Mouse (Mus musculus) ES-Bruce4 (cell line): ENCODE data around the gene Ext2. TPM values are rescaled to one million over a fixed set of nuclear protein-coding genes. Genes with fewer than 3 reads are reported as not detected.

ENCODE experiments used
- H3K27ac ChIP-seq: 2 replicates; pipeline ENCODE4 v1.5.1; 2012; ENCODE audit warnings: low read length, inconsistent platforms; ENCODE audit not compliant: insufficient read depth
- H3K27me3 ChIP-seq: 2 replicates; pipeline ENCODE4 v1.6.1; 2012; ENCODE audit warnings: mild to moderate bottlenecking, low read length, inconsistent platforms; ENCODE audit not compliant: control insufficient read depth, poor library complexity, insufficient read depth, severe bottlenecking
- H3K36me3 ChIP-seq: 2 replicates; pipeline ENCODE4 v1.6.1; 2012; ENCODE audit warnings: inconsistent platforms, mild to moderate bottlenecking, low read length, moderate library complexity; ENCODE audit not compliant: control insufficient read depth, poor library complexity, insufficient read depth, severe bottlenecking
- H3K4me1 ChIP-seq: one replicate; pipeline ENCODE4 v1.8.1; 2011; ENCODE audit warnings: low read length; ENCODE audit not compliant: control insufficient read depth, insufficient read depth
- H3K4me3 ChIP-seq: 2 replicates; pipeline ENCODE4 v1.5.1; 2011; ENCODE audit warnings: low read depth, mild to moderate bottlenecking, low read length
- H3K9ac ChIP-seq: 2 replicates; pipeline ENCODE4 v1.6.1; 2012; ENCODE audit warnings: low read depth, mild to moderate bottlenecking, inconsistent platforms; ENCODE audit not compliant: poor library complexity, severe bottlenecking
- H3K9me3 ChIP-seq: replicated peaks from 2 replicates; pipeline ENCODE4 v1.6.1; 2012; ENCODE audit warnings: mild to moderate bottlenecking, low read length, inconsistent platforms; ENCODE audit not compliant: control insufficient read depth, poor library complexity, insufficient read depth, severe bottlenecking
- CTCF ChIP-seq: IDR thresholded peaks from one replicate; pipeline ENCODE4 v1.8.1; 2011; ENCODE audit warnings: low read depth, low read length
- EP300 ChIP-seq: IDR thresholded peaks from 2 replicates; pipeline ENCODE4 v1.6.1; 2011; ENCODE audit warnings: low read depth, low read length; ENCODE audit not compliant: insufficient read depth
- POLR2A ChIP-seq: IDR thresholded peaks from one replicate; pipeline ENCODE4 v1.8.1; 2011; ENCODE audit warnings: low read length; ENCODE audit not compliant: insufficient read depth
- polyA plus RNA-seq: library from polyadenylated mRNA; stranded (reverse); fragments of >200 nt; gene quantifications from 2 replicates; pipeline ENCODE4 v1.2.4, GENCODE M21; 2011; ENCODE audit warnings: low read depth; ENCODE audit not compliant: missing spikeins, insufficient read depth, insufficient read length

Gene Ext2
- polyA plus RNA-seq, 1 experiment, result 32.8 TPM

DNA sequence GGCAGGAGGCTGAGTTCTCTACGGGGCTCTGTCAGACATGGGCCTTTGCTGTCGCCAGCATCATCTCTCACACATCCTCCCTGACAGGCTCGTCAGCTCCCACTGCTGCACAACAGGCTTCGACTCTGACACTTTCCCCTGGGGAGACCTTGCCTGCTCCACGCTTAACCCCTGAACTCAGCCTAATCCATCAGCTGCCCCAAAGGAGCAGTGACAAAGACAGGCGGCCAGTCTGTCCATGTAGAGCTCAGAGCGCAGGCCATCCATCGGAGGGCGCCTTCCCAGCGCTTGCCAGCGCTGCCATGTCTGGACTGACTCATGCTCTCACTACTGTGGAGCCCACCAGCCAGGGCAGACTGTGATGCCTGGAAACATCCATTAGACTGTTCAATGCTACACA, 92.8 kb downstream of the Ext2 start:
- H3K36me3 ChIP-seq, result no peaks in the 10 kb centered on the region
- H3K4me1 ChIP-seq, result no peaks in the 10 kb centered on the region
- H3K27me3 ChIP-seq, result no peaks in the 10 kb centered on the region
- TF ChIP-seq CTCF (no peak), POLR2A (no peak), EP300 (no peak)
- no peaks in the 10 kb centered on the region for H3K9me3 ChIP-seq
- no peak overlapping the region for H3K27ac ChIP-seq
- no peak overlapping the region for H3K4me3 ChIP-seq
- no peak overlapping the region for H3K9ac ChIP-seq

DNA sequence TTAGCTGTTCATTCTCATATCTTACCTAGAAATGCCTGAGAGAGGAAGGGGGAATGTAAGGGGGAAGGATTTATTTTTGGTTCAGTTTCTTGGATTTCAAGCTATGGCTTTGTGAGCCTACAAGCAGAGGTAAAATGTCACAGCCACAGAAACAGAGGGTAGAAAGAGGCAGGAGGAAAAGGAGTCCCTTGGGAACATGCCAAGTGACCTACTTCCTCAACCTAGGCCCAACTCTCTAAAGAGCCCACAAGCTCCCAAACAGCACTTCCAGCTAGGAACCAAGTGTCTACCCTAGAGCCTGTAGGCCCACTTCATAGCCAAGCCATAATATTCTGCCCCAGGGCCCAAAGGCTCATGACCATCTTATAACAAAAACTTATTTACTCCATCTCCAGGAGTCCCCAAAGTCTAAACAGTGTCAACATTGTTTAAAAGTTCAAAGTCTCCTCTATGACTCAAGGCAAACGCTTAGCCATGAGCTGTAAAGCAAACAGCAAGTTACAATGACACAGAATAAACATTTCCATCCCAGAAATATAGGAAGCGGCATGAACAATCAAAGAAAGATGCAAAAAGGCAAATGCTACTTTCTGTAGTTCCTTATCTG, 99.1 kb downstream of the Ext2 start:
- Histone ChIP-seq H3K9me3 (no peaks in the 10 kb centered on the region), H3K4me1 (no peaks in the 10 kb centered on the region), H3K36me3 (no peaks in the 10 kb centered on the region), H3K27ac (no peak overlapping the region), H3K9ac (no peak overlapping the region), H3K27me3 (no peaks in the 10 kb centered on the region), H3K4me3 (no peak overlapping the region)
- TF ChIP-seq POLR2A (no peak), EP300 (no peak)

DNA sequence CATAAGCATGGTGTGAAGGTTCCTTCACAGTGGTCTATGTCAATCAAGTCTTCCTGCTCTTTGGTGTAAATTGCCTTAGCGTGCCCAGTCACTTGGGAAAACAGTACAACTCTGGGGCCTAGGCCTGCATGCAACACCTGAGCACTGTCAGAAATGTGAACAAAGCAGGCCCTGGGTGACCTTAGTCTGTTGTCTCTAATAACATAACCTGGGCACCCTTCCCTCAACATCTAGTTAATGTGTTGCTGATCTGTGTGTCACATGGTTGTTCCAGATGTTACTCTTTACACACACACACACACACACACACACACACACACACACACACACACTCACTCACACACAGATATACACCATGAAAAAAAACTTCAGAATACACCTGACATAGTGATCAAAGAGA, 101.4 kb downstream of the Ext2 start:
- Histone ChIP-seq H3K9me3 (no peaks in the 10 kb centered on the region), H3K4me3 (no peak overlapping the region), H3K27ac (no peak overlapping the region), H3K36me3 (no peaks in the 10 kb centered on the region), H3K4me1 (no peaks in the 10 kb centered on the region), H3K27me3 (no peaks in the 10 kb centered on the region), H3K9ac (no peak overlapping the region)
- TF ChIP-seq EP300, result no peak
- no peak for TF ChIP-seq CTCF
- TF ChIP-seq POLR2A, result no peak

DNA sequence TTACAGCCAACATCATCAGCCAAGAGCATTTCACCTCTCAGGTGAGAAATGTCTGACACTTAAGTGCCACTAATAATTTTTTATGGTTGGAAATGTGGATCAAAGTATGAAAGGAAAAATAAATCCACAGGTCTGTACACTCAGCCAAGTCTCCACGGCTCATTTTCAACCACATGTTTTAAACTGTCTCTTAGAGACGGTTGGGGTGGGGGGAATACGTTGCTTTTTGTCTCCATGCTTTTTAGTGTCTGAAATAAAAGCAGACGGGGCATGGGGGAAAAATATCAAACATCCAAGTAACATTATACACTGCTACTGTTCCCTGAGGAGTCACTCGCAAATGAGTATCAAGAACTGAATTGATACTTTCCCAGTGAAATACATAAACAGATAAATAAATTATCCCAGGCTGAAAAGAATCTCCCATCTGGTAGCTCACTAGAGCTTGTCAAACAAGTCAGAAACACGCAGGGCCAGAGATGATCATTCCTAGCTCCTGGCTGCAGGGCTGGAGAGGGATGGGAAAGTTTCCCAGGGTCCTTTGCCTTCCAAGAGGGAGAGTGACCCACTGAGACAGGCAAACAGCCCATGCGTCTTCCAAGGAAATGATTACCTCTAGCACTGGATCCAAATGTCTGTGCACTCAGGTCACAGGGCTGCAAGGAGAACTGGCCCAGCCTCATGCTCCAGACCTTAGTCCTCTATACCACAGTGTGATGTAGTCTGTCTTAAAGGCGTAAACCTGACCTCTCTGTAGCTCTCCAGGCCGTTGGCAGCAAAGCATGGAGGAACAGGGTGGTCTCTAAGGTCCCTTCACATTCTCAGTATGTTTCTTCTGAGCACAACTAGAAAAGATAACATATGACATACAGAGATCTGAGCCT, 102.3 kb downstream of the Ext2 start:
- no peaks in the 10 kb centered on the region for H3K9me3 ChIP-seq
- no peak overlapping the region for H3K4me3 ChIP-seq
- no peaks in the 10 kb centered on the region for H3K36me3 ChIP-seq
- no peaks in the 10 kb centered on the region for H3K4me1 ChIP-seq
- no peaks in the 10 kb centered on the region for H3K27me3 ChIP-seq
- TF ChIP-seq EP300 (no peak), CTCF (no peak), POLR2A (no peak)
- H3K9ac ChIP-seq, result no peak overlapping the region
- H3K27ac ChIP-seq, result no peak overlapping the region

DNA sequence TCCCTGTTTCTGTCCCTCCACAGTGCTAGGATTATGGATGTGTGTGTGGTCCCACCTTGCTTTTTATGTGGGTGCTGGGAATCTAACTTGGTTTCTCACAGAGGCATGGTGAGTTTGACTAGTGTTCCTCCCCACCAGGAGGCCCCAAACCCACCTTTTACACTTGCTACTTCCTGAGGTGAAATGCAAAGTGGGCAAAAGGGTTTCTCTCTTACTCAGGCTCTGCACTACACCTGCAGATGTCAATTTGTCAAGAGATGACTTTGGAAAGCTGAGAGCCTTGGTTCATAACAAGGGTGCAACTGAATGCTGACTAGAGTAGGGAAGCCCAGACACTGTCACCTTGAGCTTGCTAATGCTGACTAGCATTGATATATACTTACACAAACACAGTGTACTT, 109.1 kb downstream of the Ext2 start:
- H3K27ac ChIP-seq, result no peak overlapping the region
- H3K9ac ChIP-seq, result no peak overlapping the region
- no peaks in the 10 kb centered on the region for H3K27me3 ChIP-seq
- H3K4me1 ChIP-seq, result no peaks in the 10 kb centered on the region
- TF ChIP-seq CTCF (no peak), POLR2A (no peak), EP300 (no peak)
- no peaks in the 10 kb centered on the region for H3K9me3 ChIP-seq
- H3K36me3 ChIP-seq, result no peaks in the 10 kb centered on the region
- H3K4me3 ChIP-seq, result no peak overlapping the region

DNA sequence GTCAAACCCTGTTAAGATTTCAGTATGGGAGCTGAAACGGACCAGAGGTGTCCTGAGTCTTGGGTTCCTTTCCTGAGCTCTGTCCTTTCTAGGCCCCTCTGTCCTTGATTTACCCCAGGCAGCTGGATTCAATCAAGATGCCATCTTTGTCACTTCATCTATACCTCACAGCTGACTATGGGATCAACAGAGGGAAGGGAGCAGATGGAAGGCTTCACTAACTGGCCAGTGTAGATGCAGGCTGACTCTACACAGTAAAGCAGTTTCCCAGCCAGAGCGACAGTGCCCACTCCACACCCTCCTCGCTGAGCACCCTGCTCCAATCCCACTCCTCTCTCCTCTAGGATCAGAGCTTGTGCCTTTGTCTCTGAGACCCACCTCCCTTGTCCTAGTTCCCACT, 110.9 kb downstream of the Ext2 start:
- no peaks in the 10 kb centered on the region for H3K4me1 ChIP-seq
- no peak overlapping the region for H3K4me3 ChIP-seq
- no peak overlapping the region for H3K9ac ChIP-seq
- H3K27me3 ChIP-seq, result no peaks in the 10 kb centered on the region
- H3K36me3 ChIP-seq, result no peaks in the 10 kb centered on the region
- H3K9me3 ChIP-seq, result no peaks in the 10 kb centered on the region
- TF ChIP-seq POLR2A, result no peak
- TF ChIP-seq EP300, result no peak
- TF ChIP-seq CTCF, result no peak
- no peak overlapping the region for H3K27ac ChIP-seq
